Mouse (Mus musculus) kidney, embryonic 14.5 days (tissue): ENCODE measurements around the gene Epb41l1. TPM values are rescaled to one million over a fixed set of nuclear protein-coding genes. Genes with fewer than 3 reads are reported as not detected.

Experiments
- ATAC-seq: fragments of 200-750 bp; cut with Nextera tagmentation; 2 replicates; pipeline ENCODE4 v1.8.0; 2017; ENCODE audit warnings: moderate number of reproducible peaks, mild to moderate bottlenecking, moderate TSS enrichment, moderate library complexity; ENCODE audit not compliant: low FRiP score, low TSS enrichment
- H3K27ac ChIP-seq: fragments of 300-500 bp; sonication (generic); 2 replicates; pipeline ENCODE4 v1.5.1; 2014; ENCODE audit warnings: low read depth, mild to moderate bottlenecking, low read length, moderate library complexity, mixed read lengths
- H3K27me3 ChIP-seq: fragments of 300-500 bp; sonication (generic); 2 replicates; pipeline ENCODE4 v1.6.1; 2014; ENCODE audit warnings: mild to moderate bottlenecking, low read length; ENCODE audit not compliant: control insufficient read depth, insufficient read depth
- H3K36me3 ChIP-seq: fragments of 300-500 bp; sonication (generic); 2 replicates; pipeline ENCODE4 v1.6.1; 2014; ENCODE audit warnings: low read length, mixed read lengths; ENCODE audit not compliant: control insufficient read depth, insufficient read depth
- H3K4me1 ChIP-seq: fragments of 300-500 bp; sonication (generic); 2 replicates; pipeline ENCODE4 v1.6.1; 2014; ENCODE audit warnings: low read length, mixed read lengths; ENCODE audit not compliant: control insufficient read depth, insufficient read depth
- H3K4me2 ChIP-seq: fragments of 300-500 bp; sonication (generic); replicated peaks from 2 replicates; pipeline ENCODE4 v1.6.1; 2014; ENCODE audit warnings: low read depth, mild to moderate bottlenecking, low read length
- H3K4me3 ChIP-seq: fragments of 300-500 bp; sonication (generic); 2 replicates; pipeline ENCODE4 v1.5.1; 2014; ENCODE audit warnings: mild to moderate bottlenecking, low read length
- H3K9ac ChIP-seq: fragments of 300-500 bp; sonication (generic); 2 replicates; pipeline ENCODE4 v1.6.1; 2014; ENCODE audit warnings: low read depth, mild to moderate bottlenecking, low read length, moderate library complexity
- H3K9me3 ChIP-seq: fragments of 300-500 bp; sonication (generic); 2 replicates; pipeline ENCODE4 v1.6.1; 2016; ENCODE audit warnings: low read length; ENCODE audit not compliant: control insufficient read depth
- WGBS: fragments of 180-500 bp; shearing (Covaris S2); extraction: QIAGEN DNeasy Blood & Tissue Kit; methylation state at CpG from one replicate; pipeline ENCODE4 v1.1.7; 2014; 5-methylcytosine and 5-hydroxymethylcytosine counted together
- polyA plus RNA-seq: library from polyadenylated mRNA; unstranded; fragments of >200 nt; fragmentation: Nextera tagmentation; extraction: Ambion mirVana; gene quantifications from 2 replicates; pipeline ENCODE4 v1.2.1, GENCODE M21; 2014

Epb41l1 gene
- polyA plus RNA-seq, 1 experiment from 2014 or later = 2.5 TPM

GRCm38 (mm10) chr2:156430326-156430725 is 9.6 kb downstream of the Epb41l1 start:
- Histone ChIP-seq H3K27me3 (no peaks in the 10 kb centered on the region), H3K36me3 (no peaks in the 10 kb centered on the region), H3K9me3 (no peaks in the 10 kb centered on the region), H3K4me1 (peaks cover 17% of the 10 kb centered on the region; the same call in 1 of the 2 replicates), H3K9ac (no peak overlapping the region), H3K27ac (no peak overlapping the region), H3K4me3 (no peak overlapping the region), H3K4me2 (no peak overlapping the region)
- ATAC-seq = no peak
- 20% methylated on average over 4 of the region's 4 CpGs for WGBS

DNA sequence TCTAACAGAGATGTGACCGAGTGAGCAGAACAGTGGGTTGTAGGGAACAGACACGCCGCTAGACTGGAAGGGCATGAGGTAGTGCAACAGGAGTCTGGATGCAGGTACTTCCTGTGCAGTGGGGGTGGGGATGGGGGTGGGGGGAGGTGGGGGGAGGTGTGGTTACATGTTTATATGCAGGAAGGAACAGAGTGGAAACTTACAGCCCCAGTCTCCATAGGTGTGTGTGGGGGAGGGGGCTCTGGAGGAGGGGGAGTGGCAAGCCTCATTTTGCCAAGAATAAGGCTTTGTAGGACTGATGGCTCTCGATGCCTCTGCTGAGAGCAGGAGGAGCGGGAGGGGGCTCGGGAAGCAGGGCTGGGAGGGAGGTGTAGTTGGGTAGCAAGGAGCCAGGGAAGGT is 10.7 kb downstream of the Epb41l1 start:
- H3K36me3 ChIP-seq = no peaks in the 10 kb centered on the region
- no peaks in the 10 kb centered on the region for H3K9me3 ChIP-seq
- H3K27ac ChIP-seq = no peak overlapping the region
- no peak for ATAC-seq
- 69% methylated on average over 6 of the region's 6 CpGs for WGBS
- H3K9ac ChIP-seq = no peak overlapping the region
- no peaks in the 10 kb centered on the region for H3K27me3 ChIP-seq
- H3K4me1 ChIP-seq = peaks cover 17% of the 10 kb centered on the region; the same call in 1 of the 2 replicates
- no peak overlapping the region for H3K4me3 ChIP-seq
- no peak overlapping the region for H3K4me2 ChIP-seq

- Histone ChIP-seq H3K4me3 (no peak overlapping the region), H3K36me3 (no peaks in the 10 kb centered on the region), H3K4me2 (no peak overlapping the region), H3K9me3 (no peaks in the 10 kb centered on the region), H3K4me1 (peaks cover 17% of the 10 kb centered on the region; the same call in 1 of the 2 replicates), H3K27me3 (no peaks in the 10 kb centered on the region), H3K27ac (peak overlapping the region; percentile 84), H3K9ac (no peak overlapping the region)
- ATAC-seq = peak; percentile 40; the same call in 1 of the 2 replicates
- 71% methylated on average over 3 of the region's 3 CpGs for WGBS
Measured at GRCm38 (mm10) chr2:156432086-156432485, 11.4 kb downstream of the Epb41l1 start.

DNA sequence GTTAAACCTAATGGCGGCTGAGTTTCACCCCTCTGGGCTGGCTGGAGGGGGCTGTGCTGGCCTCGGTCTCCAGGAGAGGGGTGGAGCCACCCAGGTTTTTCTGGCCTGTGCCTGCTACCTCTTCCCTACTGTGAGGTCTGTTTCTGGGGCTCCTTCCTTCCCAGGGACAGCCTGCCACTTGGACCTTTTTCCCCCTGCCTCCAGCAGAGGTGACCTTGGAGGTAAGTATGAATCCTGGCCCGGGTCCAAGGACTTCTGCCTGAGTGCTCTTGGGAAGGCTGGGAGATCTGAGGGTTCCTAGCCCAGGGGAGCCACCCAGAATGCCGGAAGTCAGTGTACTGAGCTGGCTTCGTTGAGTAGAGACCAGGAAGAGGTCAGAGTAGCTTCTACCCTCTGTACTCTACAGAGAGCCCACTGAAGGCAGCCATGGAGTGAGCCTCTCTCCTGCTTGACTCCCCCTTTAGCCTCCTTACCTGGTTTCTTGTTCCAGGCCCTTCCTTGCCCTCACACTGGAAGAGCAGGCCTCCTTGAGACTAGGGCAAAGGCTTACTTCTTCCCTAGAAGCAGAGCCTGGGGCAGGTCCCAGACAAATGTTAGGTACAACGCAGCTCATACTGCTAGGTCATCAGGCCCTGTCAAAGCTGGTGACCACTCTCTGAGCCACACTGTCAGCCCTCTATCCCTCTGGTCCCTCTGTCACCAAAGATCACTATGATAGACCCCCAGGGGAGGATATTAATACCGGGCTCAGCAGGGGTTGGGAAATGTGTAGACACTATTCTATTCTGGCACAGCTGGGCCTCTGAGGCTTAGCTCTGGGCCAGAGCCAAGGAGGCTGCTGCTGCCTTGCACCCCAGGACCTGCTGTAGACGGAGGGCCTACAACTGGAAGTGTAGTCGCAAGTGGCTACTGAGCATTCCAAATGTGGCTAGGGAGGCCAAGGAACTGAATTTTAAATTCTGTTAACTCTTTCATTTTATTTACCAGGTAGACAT is 12.5 kb downstream of the Epb41l1 start:
- ATAC-seq = peak; percentile 89
- WGBS = 52% methylated on average over 9 of the region's 9 CpGs
- Histone ChIP-seq H3K27me3 (no peaks in the 10 kb centered on the region), H3K36me3 (no peaks in the 10 kb centered on the region), H3K9me3 (no peaks in the 10 kb centered on the region), H3K4me1 (peaks cover 17% of the 10 kb centered on the region; the same call in 1 of the 2 replicates), H3K9ac (no peak overlapping the region), H3K4me2 (no peak overlapping the region), H3K4me3 (no peak overlapping the region), H3K27ac (peak overlapping the region; percentile 84)

- Histone ChIP-seq H3K27me3 (no peaks in the 10 kb centered on the region), H3K27ac (no peak overlapping the region), H3K4me2 (no peak overlapping the region), H3K9me3 (no peaks in the 10 kb centered on the region), H3K9ac (no peak overlapping the region), H3K4me1 (peaks cover 20% of the 10 kb centered on the region; the same call in 1 of the 2 replicates), H3K4me3 (no peak overlapping the region), H3K36me3 (no peaks in the 10 kb centered on the region)
- no peak for ATAC-seq
- 96% methylated on average over 11 of the region's 11 CpGs for WGBS
Measured at GRCm38 (mm10) chr2:156437637-156438036, 16.9 kb downstream of the Epb41l1 start.

DNA sequence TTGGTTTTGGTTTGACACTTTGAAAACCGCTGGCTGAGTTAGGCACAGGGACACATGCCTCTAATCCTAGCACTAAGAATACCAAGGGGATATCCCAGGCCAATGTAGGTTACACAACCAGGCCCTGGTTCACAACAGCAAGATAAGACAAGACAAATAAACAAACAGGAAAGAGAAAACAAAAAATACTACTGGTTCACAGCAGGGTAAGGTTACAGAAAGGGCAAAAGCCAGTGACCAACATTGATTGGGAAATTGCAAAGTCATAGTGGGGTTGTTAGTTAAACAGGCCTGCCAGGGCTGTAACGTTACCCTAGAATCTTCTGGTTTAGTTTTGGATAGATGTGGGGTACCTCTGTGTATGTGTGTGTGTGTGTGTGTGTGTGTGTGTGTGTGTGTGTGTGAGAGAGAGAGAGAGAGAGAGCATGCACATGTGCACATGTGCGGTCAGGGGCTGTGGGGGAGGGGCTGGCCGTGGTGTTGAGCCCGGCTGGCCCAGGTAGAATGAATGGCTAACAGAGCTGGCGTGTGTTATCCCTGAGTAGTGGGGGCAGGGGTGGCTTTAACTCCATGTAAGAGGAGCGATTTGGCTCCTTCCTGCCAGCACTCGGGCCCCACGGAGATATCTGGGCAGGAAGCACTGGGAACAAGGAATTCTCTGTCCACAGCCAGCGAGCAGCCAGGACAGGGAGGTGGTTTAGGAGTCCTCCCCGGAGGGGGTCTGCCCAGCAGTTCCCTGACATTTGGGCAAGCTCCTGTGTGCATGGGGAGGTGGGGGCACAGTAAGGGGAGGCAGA is 19.2 kb downstream of the Epb41l1 start:
- WGBS = 31% methylated on average over 11 of the region's 11 CpGs
- no peak overlapping the region for H3K4me2 ChIP-seq
- H3K36me3 ChIP-seq = no peaks in the 10 kb centered on the region
- ATAC-seq = peak; percentile 47; the same call in 1 of the 2 replicates
- peaks cover 13% of the 10 kb centered on the region; the same call in 1 of the 2 replicates for H3K4me1 ChIP-seq
- H3K27ac ChIP-seq = peak overlapping the region; percentile 65; the same call in 1 of the 2 replicates
- no peaks in the 10 kb centered on the region for H3K27me3 ChIP-seq
- no peaks in the 10 kb centered on the region for H3K9me3 ChIP-seq
- no peak overlapping the region for H3K9ac ChIP-seq
- no peak overlapping the region for H3K4me3 ChIP-seq

DNA sequence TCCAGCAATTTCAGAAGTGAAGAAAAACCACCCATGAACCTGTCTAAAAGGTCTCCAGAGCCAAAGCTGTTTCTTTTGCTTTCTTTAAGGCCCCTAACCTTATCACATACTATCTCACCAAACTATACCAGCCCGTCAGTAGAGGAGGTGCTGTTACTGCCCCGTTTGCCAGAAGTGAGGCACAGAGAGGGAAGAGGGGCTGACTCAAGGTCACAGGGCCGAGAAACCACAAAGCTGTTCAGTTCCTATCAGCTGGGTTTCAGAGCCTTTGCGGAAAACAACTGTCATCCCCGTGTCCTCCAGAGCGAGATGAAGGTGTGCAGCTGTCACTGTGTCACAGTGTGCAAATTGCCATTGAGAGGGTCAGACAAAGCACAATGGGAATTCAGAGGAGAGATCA is 21.2 kb downstream of the Epb41l1 start:
- Histone ChIP-seq H3K36me3 (no peaks in the 10 kb centered on the region), H3K9me3 (no peaks in the 10 kb centered on the region), H3K4me1 (peaks cover 13% of the 10 kb centered on the region; the same call in 1 of the 2 replicates), H3K4me2 (no peak overlapping the region), H3K27me3 (no peaks in the 10 kb centered on the region), H3K4me3 (no peak overlapping the region), H3K27ac (no peak overlapping the region), H3K9ac (no peak overlapping the region)
- 38% methylated on average over 6 of the region's 6 CpGs for WGBS
- ATAC-seq = no peak

- Histone ChIP-seq H3K36me3 (no peaks in the 10 kb centered on the region), H3K27me3 (no peaks in the 10 kb centered on the region), H3K4me3 (no peak overlapping the region), H3K4me1 (peaks cover 13% of the 10 kb centered on the region; the same call in 1 of the 2 replicates), H3K27ac (no peak overlapping the region), H3K9me3 (no peaks in the 10 kb centered on the region), H3K9ac (no peak overlapping the region), H3K4me2 (no peak overlapping the region)
- no peak for ATAC-seq
- 78% methylated on average over 1 of the region's 1 CpGs for WGBS
Measured at GRCm38 (mm10) chr2:156443323-156443722, 22.6 kb downstream of the Epb41l1 start.
